Mouse (Mus musculus): ENCODE data around the gene Ren1. TPM values are rescaled to one million over a fixed set of nuclear protein-coding genes. Genes with fewer than 3 reads are reported as not detected.
A peak's percentile ranks its signal among the peaks of the same experiment; 100 is the strongest.

The Ren1 gene
- polyA plus RNA-seq, 1 experiment from 2014 or later = 0.42 TPM

DNA sequence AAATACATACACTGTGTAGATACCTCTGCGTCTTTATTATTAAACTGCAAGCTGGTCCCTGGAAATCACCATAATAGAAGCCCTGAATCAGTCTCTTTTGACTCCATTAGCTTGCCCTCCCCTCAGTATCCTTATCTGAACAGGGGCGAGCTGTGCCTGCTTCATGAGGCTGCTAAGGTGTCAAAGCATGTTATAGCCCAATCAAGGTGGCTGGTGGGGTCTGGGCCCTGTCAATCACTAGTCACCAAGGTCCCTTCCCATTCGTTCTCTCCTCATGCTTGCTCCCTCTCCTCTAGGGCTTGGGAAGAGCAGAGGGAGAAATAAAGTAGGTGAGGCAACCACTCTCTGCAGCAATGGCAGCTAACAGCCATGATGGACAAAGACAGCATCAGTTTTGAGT, 3.1 kb upstream of the Ren1 start:
- Histone ChIP-seq H3K9me3 (no peaks in the 10 kb centered on the region), H3K4me2 (no peak overlapping the region), H3K27me3 (peaks cover 1% of the 10 kb centered on the region; the same call in 1 of the 2 replicates), H3K36me3 (no peaks in the 10 kb centered on the region), H3K4me1 (no peaks in the 10 kb centered on the region), H3K9ac (no peak overlapping the region), H3K27ac (no peak overlapping the region), H3K4me3 (no peak overlapping the region)
- ATAC-seq (ENCODE audit: insufficient number of reproducible peaks, low FRiP score, low TSS enrichment, low read depth) = no peak
- WGBS = 64% methylated on average over 3 of the region's 3 CpGs

DNA sequence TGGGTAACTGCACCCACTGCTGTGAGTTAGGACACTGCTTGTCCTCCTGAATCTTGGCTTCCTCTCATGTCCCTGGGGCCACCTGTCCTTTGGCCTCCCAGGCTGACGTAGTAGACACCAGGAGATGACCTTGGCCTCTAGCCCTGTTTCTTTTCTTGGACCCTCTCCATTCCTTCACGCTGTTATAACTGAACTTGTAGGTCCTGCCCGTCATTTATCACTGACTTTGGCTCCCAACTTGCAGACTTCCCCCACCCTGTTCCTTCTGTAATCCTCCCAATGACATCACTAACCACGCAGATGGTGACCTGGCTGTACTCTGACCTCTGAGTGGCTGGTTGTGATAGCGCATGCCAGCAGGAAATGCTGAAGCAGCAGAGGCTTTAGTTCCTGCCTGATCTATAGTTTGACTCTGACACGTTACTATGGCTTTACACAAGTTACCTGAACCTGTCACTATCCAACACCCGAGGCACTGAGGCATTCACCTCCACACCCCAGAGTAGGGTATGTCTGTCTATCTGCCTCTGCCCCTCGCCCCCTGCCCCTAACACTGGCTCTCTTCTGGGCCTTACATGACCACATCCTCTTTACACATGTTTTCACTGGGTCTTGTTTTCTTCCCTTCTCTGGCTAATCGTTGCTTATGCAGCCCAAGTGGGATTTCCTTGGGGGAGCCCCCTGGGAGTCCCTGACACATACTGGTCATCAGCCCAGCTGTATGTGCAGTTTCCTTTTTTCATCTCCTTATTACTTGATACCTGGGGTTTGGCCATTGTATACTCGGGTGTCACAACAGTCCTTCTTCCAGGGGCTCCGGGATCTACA, 2.4 kb upstream of the Ren1 start:
- WGBS = 74% methylated on average over 11 of the region's 11 CpGs
- no peak overlapping the region for H3K27ac ChIP-seq
- no peak for ATAC-seq (ENCODE audit: insufficient number of reproducible peaks, low FRiP score, low TSS enrichment, low read depth)
- no peaks in the 10 kb centered on the region for H3K4me1 ChIP-seq
- H3K27me3 ChIP-seq = peaks cover 4% of the 10 kb centered on the region; the same call in 1 of the 2 replicates
- no peak overlapping the region for H3K4me2 ChIP-seq
- H3K9me3 ChIP-seq = no peaks in the 10 kb centered on the region
- no peak overlapping the region for H3K4me3 ChIP-seq
- H3K9ac ChIP-seq = no peak overlapping the region
- no peaks in the 10 kb centered on the region for H3K36me3 ChIP-seq

DNA sequence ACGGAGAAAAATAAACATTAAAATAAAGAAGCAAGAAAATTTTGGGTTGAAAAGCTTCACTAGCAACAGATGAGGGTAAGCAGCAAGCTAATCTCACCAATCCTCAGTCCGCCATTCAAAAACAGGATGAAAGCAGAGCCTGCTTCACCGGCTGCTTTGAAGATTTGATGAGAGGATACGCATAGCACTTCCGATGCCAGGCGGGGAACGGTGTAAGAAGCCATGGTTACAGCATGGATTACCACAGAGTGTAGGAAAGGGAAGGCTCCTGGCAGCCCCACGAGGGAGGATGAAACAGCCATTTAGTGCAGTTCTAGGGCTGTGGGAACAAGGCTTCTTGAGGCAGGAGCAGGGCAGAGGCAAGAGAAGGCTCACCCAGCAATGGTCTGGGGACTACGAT, 1.5 kb downstream of the Ren1 start:
- no peaks in the 10 kb centered on the region for H3K36me3 ChIP-seq
- H3K9ac ChIP-seq = no peak overlapping the region
- ATAC-seq (ENCODE audit: insufficient number of reproducible peaks, low FRiP score, low TSS enrichment, low read depth) = no peak
- no peaks in the 10 kb centered on the region for H3K9me3 ChIP-seq
- no peak overlapping the region for H3K27ac ChIP-seq
- peaks cover 4% of the 10 kb centered on the region; the same call in 1 of the 2 replicates for H3K27me3 ChIP-seq
- H3K4me1 ChIP-seq = no peaks in the 10 kb centered on the region
- no peak overlapping the region for H3K4me3 ChIP-seq
- 38% methylated on average over 9 of the region's 9 CpGs for WGBS
- no peak overlapping the region for H3K4me2 ChIP-seq

DNA sequence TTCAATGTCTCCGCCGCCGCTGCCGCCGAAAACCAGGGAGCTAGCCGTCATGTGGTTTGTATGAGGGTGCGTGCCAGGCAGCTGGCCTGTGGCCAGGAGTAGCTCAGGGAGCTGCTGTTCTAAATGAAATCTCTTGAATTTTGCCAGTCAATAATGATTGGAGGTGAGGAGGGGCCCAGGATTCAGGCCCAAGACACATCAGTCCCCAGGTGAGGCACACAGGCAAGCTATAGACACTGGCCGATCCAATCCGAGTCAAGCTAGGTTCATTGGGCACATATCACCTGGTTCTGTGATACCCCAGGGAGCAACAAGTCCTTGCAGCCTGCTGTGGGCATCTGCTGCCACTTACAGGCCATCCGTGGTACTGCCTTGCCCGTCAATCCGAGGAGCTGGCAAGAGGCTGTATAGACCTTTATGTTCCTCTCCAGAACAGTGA, 3.1 kb downstream of the Ren1 start:
- H3K4me2 ChIP-seq = no peak overlapping the region
- no peaks in the 10 kb centered on the region for H3K4me1 ChIP-seq
- H3K27ac ChIP-seq = no peak overlapping the region
- WGBS = 39% methylated on average over 12 of the region's 12 CpGs
- no peaks in the 10 kb centered on the region for H3K36me3 ChIP-seq
- no peak overlapping the region for H3K9ac ChIP-seq
- no peak for ATAC-seq (ENCODE audit: insufficient number of reproducible peaks, low FRiP score, low TSS enrichment, low read depth)
- peaks cover 4% of the 10 kb centered on the region for H3K27me3 ChIP-seq
- no peaks in the 10 kb centered on the region for H3K9me3 ChIP-seq
- H3K4me3 ChIP-seq = no peak overlapping the region

DNA sequence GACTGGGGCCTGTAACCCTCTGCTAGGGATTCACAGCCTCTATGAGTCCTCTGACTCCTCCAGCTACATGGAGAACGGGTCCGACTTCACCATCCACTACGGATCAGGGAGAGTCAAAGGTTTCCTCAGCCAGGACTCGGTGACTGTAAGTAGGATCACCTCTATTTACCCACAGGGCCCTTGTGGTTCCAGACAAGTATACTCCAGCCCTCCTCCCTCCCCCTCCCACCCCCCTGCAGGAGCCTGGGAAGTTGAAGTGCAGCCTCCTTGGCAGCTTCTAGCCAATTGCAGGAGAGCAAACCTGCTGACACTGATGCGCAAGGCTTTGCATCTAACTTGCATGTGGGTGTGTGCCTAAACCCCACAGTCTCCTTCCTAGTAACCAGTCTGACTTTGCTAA, 5.2 kb downstream of the Ren1 start:
- no peak overlapping the region for H3K4me2 ChIP-seq
- no peak overlapping the region for H3K4me3 ChIP-seq
- H3K4me1 ChIP-seq = no peaks in the 10 kb centered on the region
- no peaks in the 10 kb centered on the region for H3K9me3 ChIP-seq
- no peaks in the 10 kb centered on the region for H3K36me3 ChIP-seq
- no peak overlapping the region for H3K9ac ChIP-seq
- 33% methylated on average over 5 of the region's 5 CpGs for WGBS
- ATAC-seq (ENCODE audit: insufficient number of reproducible peaks, low FRiP score, low TSS enrichment, low read depth) = no peak
- no peak overlapping the region for H3K27ac ChIP-seq
- H3K27me3 ChIP-seq = peaks cover 6% of the 10 kb centered on the region

DNA sequence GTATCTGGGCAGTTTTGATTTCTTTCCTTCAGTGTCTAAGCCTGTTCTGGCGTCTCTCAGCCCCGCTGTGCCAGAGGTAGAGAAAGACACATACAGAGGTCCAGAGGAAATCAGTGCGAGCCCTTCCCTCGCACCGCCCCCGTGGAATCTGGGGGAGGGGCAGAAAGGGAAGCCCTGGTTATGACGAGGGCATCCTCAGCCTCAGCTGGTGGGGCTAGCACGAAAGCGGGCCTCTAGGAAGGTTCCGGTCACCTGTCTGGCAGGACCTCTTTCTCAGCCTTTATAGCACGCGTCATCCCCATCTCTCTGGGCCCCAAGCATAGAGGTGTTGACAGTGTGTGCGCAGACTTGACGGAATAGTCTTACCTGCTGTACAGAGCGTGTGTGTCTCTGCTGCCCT, 5.6 kb downstream of the Ren1 start:
- H3K4me1 ChIP-seq = no peaks in the 10 kb centered on the region
- no peak overlapping the region for H3K27ac ChIP-seq
- no peak overlapping the region for H3K4me2 ChIP-seq
- WGBS = 52% methylated on average over 15 of the region's 15 CpGs
- no peak overlapping the region for H3K4me3 ChIP-seq
- H3K9ac ChIP-seq = no peak overlapping the region
- ATAC-seq (ENCODE audit: insufficient number of reproducible peaks, low FRiP score, low TSS enrichment, low read depth) = no peak
- H3K27me3 ChIP-seq = peaks cover 6% of the 10 kb centered on the region
- no peaks in the 10 kb centered on the region for H3K36me3 ChIP-seq
- H3K9me3 ChIP-seq = no peaks in the 10 kb centered on the region

DNA sequence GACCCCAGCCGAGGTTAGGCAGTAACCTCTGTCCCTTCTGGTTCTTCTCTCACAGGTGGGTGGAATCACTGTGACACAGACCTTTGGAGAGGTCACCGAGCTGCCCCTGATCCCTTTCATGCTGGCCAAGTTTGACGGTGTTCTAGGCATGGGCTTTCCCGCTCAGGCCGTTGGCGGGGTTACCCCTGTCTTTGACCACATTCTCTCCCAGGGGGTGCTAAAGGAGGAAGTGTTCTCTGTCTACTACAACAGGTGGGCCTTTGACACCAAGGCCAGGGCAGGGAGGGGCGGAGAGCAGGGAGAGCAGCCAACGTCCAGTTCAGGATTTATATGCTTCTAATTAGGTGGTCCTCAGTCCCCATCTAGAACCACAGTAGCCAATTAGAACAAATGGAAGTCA, 6.0 kb downstream of the Ren1 start:
- 58% methylated on average over 8 of the region's 8 CpGs for WGBS
- H3K4me2 ChIP-seq = no peak overlapping the region
- H3K9ac ChIP-seq = no peak overlapping the region
- H3K4me1 ChIP-seq = no peaks in the 10 kb centered on the region
- no peaks in the 10 kb centered on the region for H3K36me3 ChIP-seq
- no peak for ATAC-seq (ENCODE audit: insufficient number of reproducible peaks, low FRiP score, low TSS enrichment, low read depth)
- H3K27me3 ChIP-seq = peaks cover 6% of the 10 kb centered on the region
- no peak overlapping the region for H3K27ac ChIP-seq
- no peaks in the 10 kb centered on the region for H3K9me3 ChIP-seq
- no peak overlapping the region for H3K4me3 ChIP-seq

DNA sequence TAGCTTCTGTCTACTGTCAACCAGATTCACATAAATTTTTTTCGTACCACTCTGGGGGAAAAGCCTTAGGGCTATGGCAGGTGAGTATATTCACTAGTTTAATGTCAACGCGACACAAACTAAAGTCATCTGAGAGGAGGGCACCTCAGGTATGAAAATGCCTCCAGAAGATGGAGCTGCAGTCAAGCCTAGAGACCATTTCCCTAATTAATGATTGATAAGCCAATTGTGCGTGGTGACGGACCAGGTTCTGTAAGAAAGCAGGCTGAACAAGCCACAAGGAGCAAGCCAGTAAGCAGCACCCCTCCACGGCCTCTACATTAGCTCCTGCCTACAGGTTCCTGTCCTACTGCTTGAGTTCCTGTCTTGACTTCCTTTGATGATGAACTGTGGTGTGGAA, 10.7 kb downstream of the Ren1 start:
- H3K9me3 ChIP-seq = no peaks in the 10 kb centered on the region
- H3K4me3 ChIP-seq = no peak overlapping the region
- H3K4me2 ChIP-seq = no peak overlapping the region
- H3K36me3 ChIP-seq = no peaks in the 10 kb centered on the region
- no peak overlapping the region for H3K27ac ChIP-seq
- ATAC-seq (ENCODE audit: insufficient number of reproducible peaks, low FRiP score, low TSS enrichment, low read depth) = no peak
- WGBS = 91% methylated on average over 6 of the region's 6 CpGs
- peaks cover 13% of the 10 kb centered on the region for H3K4me1 ChIP-seq
- no peak overlapping the region for H3K9ac ChIP-seq
- peaks cover 28% of the 10 kb centered on the region for H3K27me3 ChIP-seq

DNA sequence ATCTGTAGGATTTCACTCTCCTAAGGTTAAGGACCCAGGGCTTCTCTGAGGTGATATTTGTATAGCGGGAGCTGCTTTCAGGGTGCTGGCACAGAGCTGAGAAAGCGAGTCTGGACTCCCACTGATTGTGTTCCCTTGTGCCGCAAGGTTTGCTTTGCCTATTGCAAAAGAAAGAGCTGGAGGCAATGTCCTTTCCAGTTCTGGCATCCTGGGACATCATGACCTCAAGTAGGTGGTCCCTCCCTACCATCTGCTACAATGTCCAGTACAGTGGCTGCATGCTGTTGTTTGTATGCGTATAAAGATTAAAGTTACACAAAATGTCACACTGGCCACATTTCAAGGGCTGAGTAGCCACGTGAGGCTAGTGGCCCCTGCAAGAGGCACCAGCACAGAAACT, 11.8 kb downstream of the Ren1 start:
- Histone ChIP-seq H3K4me1 (peaks cover 13% of the 10 kb centered on the region), H3K27ac (no peak overlapping the region), H3K4me2 (no peak overlapping the region), H3K27me3 (peaks cover 35% of the 10 kb centered on the region), H3K36me3 (no peaks in the 10 kb centered on the region), H3K9me3 (no peaks in the 10 kb centered on the region), H3K9ac (no peak overlapping the region), H3K4me3 (no peak overlapping the region)
- 91% methylated on average over 5 of the region's 5 CpGs for WGBS
- no peak for ATAC-seq (ENCODE audit: insufficient number of reproducible peaks, low FRiP score, low TSS enrichment, low read depth)

DNA sequence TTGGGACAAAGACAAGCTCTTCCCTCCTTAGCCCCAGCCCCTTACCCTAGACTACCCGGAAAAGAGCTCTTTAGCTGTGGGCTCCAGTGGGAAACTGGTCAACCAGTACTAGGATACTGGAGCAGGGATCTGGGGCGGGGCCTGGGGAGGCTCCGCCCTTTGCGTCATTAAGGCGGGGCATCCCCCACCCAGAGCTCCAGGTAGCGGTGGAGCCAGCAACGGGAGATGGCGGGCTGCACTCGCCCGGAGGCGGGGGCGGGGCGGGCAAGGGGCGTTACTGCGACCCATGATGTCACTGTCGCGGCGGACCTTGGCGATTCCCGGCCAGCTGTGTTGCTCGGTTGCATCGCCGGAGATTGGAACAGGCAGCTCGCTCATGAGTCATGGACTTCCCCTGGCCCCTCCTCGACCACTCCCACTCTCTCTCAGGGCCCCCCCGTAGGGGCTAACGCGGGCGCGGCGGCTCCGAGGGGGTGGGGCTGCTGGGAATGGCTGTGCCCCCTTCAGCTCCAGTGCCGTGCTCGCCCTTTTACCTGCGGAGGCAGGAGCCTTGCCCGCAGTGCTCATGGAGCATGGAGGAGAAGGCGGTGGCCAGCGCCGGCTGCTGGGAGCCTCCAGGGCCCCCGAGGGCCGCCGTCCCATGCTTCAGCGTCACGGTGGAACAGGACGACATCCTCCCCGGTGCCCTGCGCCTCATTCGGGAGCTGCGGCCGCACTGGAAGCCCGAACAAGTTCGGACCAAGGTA, 13.1 kb downstream of the Ren1 start, which contains the start of gene Etnk2:
Etnk2 (plus strand) TSS at position 297 of the 746 bp plus-strand sequence.
- Histone ChIP-seq H3K9ac (peak within 1 kb of the TSS; percentile 42), H3K4me3 (peak within 1 kb of the TSS; percentile 60), H3K27ac (no peak within 1 kb of the TSS), H3K9me3 (no peaks in the 10 kb centered on the region), H3K4me1 (peaks cover 21% of the 10 kb centered on the region), H3K4me2 (peak within 1 kb of the TSS; percentile 98), H3K27me3 (peaks cover 35% of the 10 kb centered on the region), H3K36me3 (no peaks in the 10 kb centered on the region)
- WGBS = under 1% methylated on average over 52 of the region's 52 CpGs
- peak; percentile 42 for ATAC-seq (ENCODE audit: insufficient number of reproducible peaks, low FRiP score, low TSS enrichment, low read depth)

DNA sequence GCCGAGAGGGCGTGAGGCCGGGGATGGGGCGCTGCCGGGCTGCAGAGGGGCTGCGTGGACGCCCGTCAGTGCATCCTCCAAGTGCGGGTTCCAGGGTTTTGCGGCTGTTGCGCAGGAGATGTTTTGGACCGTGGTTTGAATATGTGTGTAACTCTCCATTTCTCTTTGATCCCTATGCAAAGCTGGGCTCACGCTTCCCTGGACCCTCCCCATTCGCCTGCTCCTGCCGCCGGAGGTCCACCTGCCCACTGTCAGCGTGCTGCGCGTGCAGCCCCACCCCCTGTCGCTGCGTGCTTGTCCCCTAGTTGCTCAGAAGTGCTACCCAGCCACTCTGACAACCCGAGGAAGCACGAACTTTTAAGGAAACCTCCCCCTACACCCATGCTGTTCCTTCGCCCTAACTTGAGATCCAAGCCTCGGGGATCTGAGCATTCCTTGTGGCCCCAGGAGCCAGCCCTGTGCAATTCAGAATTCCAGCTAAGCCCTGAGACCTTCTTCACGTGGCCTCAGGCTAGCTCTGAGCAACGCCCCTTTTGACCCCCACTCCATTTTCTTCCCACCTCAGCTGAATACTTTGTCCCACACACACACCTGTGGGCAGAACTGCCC, 13.8 kb downstream of the Ren1 start:
- Histone ChIP-seq H3K4me3 (peak overlapping the region; percentile 60), H3K9ac (peak overlapping the region; percentile 42), H3K4me1 (peaks cover 21% of the 10 kb centered on the region), H3K27me3 (peaks cover 32% of the 10 kb centered on the region), H3K9me3 (no peaks in the 10 kb centered on the region), H3K27ac (no peak overlapping the region), H3K36me3 (no peaks in the 10 kb centered on the region), H3K4me2 (peak overlapping the region; percentile 98)
- ATAC-seq (ENCODE audit: insufficient number of reproducible peaks, low FRiP score, low TSS enrichment, low read depth) = no peak
- WGBS = 2% methylated on average over 27 of the region's 27 CpGs

DNA sequence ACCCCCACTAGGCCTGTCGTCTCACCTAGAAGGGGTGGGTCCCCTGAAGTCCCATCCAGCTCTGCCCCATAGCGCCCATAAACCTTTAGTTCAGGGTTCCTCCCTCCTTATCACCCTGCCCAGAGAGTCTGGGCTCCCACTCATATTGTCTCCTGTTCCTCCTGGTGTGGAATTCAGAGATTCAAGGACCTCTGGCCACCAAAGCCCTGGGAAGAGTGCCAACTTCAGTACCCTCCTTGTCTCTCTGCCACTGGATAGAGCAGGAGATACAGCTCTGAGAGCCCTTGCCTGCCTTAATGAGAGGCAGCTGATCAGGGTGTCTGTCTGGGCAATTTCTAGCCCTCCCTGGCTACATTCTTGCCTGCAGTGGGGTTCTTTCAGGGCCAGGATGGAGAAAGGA, 14.6 kb downstream of the Ren1 start:
- peaks cover 32% of the 10 kb centered on the region for H3K27me3 ChIP-seq
- H3K27ac ChIP-seq = no peak overlapping the region
- no peaks in the 10 kb centered on the region for H3K9me3 ChIP-seq
- H3K36me3 ChIP-seq = no peaks in the 10 kb centered on the region
- H3K4me1 ChIP-seq = peaks cover 21% of the 10 kb centered on the region
- 55% methylated on average over 2 of the region's 2 CpGs for WGBS
- no peak for ATAC-seq (ENCODE audit: insufficient number of reproducible peaks, low FRiP score, low TSS enrichment, low read depth)
- H3K4me3 ChIP-seq = no peak overlapping the region
- no peak overlapping the region for H3K9ac ChIP-seq
- no peak overlapping the region for H3K4me2 ChIP-seq
